Mouse (Mus musculus) myocyte (in vitro differentiated cells): Measurements from ENCODE around the gene Pcdh17.

Experiments used
- CEBPB ChIP-seq: IDR thresholded peaks from 2 replicates; pipeline ENCODE4 v1.6.1; 2011; ENCODE audit warnings: mild to moderate bottlenecking, moderate library complexity; ENCODE audit not compliant: poor library complexity, insufficient read depth, severe bottlenecking
- E2F4 ChIP-seq: IDR thresholded peaks from one replicate; pipeline ENCODE4 v1.6.1; 2011; ENCODE audit warnings: mild to moderate bottlenecking, control low read depth, moderate library complexity; ENCODE audit not compliant: insufficient read depth
- MAX ChIP-seq: IDR thresholded peaks from one replicate; pipeline ENCODE4 v1.6.1; 2011; ENCODE audit warnings: low read depth, mild to moderate bottlenecking, control low read depth
- MYOG ChIP-seq, 3 experiments: IDR thresholded peaks; one replicate each; pipeline ENCODE4 v1.6.1; 2011; ENCODE audit warnings: control low read depth in 2 of 3, low read depth in 2 of 3, mild to moderate bottlenecking in 2 of 3; ENCODE audit not compliant: insufficient read length in 2 of 3, control insufficient read depth in 1 of 3, insufficient read depth in 1 of 3
- POLR2A ChIP-seq: IDR thresholded peaks from one replicate; pipeline ENCODE4 v1.6.1; 2011; ENCODE audit warnings: low read depth, mild to moderate bottlenecking, control low read depth, moderate library complexity; ENCODE audit not compliant: insufficient read length
- POLR2AphosphoS2 ChIP-seq: IDR thresholded peaks from one replicate; pipeline ENCODE4 v1.6.1; 2011; ENCODE audit warnings: low read depth, control low read depth; ENCODE audit not compliant: insufficient read length
- REST ChIP-seq: IDR thresholded peaks from one replicate; pipeline ENCODE4 v1.6.1; 2011; ENCODE audit warnings: mild to moderate bottlenecking, control low read depth, moderate library complexity; ENCODE audit not compliant: insufficient read depth, insufficient read length

GRCm38 (mm10) chr14:84484350-84484749 is 41.0 kb downstream of the Pcdh17 start:
- TF ChIP-seq POLR2A = no peak
- TF ChIP-seq MYOG (IDR thresholded peaks at IDR 0.05; ENCODE audit: control insufficient read depth in 1 of 3, insufficient read depth in 1 of 3, insufficient read length in 2 of 3, low read depth in 2 of 3) = no peak
- no peak for TF ChIP-seq E2F4
- no peak for TF ChIP-seq REST
- TF ChIP-seq POLR2AphosphoS2 = no peak
- no peak for TF ChIP-seq CEBPB
- no peak for TF ChIP-seq MAX
